Mouse (Mus musculus) left cerebral cortex, postnatal 10 days (tissue): ENCODE results near the gene Meis2. TPM values are rescaled to one million over a fixed set of nuclear protein-coding genes. Genes with fewer than 3 reads are reported as not detected.
A peak's percentile ranks its signal among the peaks of the same experiment; 100 is the strongest.

Experiments used
- DNase-seq, 2 experiments: peaks; one replicate each; pipeline ENCODE4 v3.0.0; 2021 to 2022; ENCODE audit warnings: low spot score in 2 of 2, mixed read lengths in 1 of 2; ENCODE audit errors: extremely low spot score in 1 of 2
- intact Hi-C: fragments of 180-260 bp; cut with DNase I; formaldehyde crosslinking; loops from one replicate; pipeline ENCODE4 v1.15.1; 2025
- total RNA-seq, 2 experiments: library from RNA; stranded (reverse); gene quantifications; 2 replicates each; pipeline ENCODE4 v1.2.3; 2021

Gene Meis2
- total RNA-seq, 2 experiments from 2014 or later, result 98.2 to 110 TPM

GRCm38 (mm10) chr2:115857123-115858080 is 208.2 kb downstream of the Meis2 start:
- intact Hi-C loops, result loop anchor here (2.0 to 10.0 kb wide), 5 partner anchors 211 to 1235 kb away; no protein-coding TSS in a partner anchor
- peak in 1 of 2 experiments; percentile 16 for DNase-seq

- intact Hi-C loops, result loop anchor here (2.0 to 10.0 kb wide), 5 partner anchors 212 to 1234 kb away; no protein-coding TSS in a partner anchor
- no peak for DNase-seq
Measured at GRCm38 (mm10) chr2:115856401-115857073, 209.1 kb downstream of the Meis2 start.

GRCm38 (mm10) chr2:115855511-115856400 is 209.9 kb downstream of the Meis2 start:
- DNase-seq, result peak; percentile 85 to 89
- intact Hi-C loops, result loop anchor here (2.0 to 10.0 kb wide), 5 partner anchors 213 to 1233 kb away; no protein-coding TSS in a partner anchor

GRCm38 (mm10) chr2:115854828-115855311 is 210.8 kb downstream of the Meis2 start:
- intact Hi-C loops, result loop anchor here (5.0 to 10.0 kb wide), 5 partner anchors 343 to 1233 kb away; no protein-coding TSS in a partner anchor
- DNase-seq, result no peak

- no peak for DNase-seq
Measured at GRCm38 (mm10) chr2:115854007-115854827, 211.4 kb downstream of the Meis2 start.

GRCm38 (mm10) chr2:115853221-115853620 is 212.4 kb downstream of the Meis2 start:
- no peak for DNase-seq
- intact Hi-C loops, result loop anchor here (5.0 to 10.0 kb wide), 2 partner anchors 588 to 1001 kb away; no protein-coding TSS in a partner anchor

More at GRCm38 (mm10) chr2:115854007-115854827, 211.4 kb downstream of the Meis2 start:
- intact Hi-C loops, result loop anchor here (5.0 to 10.0 kb wide), 2 partner anchors 589 to 1002 kb away; no protein-coding TSS in a partner anchor

- peak; percentile 38 to 66 for DNase-seq
- intact Hi-C loops, result loop anchor here (5.0 to 10.0 kb wide), 2 partner anchors 588 to 1000 kb away; no protein-coding TSS in a partner anchor
Measured at GRCm38 (mm10) chr2:115852615-115853014, 213.0 kb downstream of the Meis2 start.

GRCm38 (mm10) chr2:115852109-115852508 is 213.5 kb downstream of the Meis2 start:
- no peak for DNase-seq
- intact Hi-C loops, result loop anchor here (5.0 to 10.0 kb wide), 2 partner anchors 587 to 1000 kb away; no protein-coding TSS in a partner anchor

GRCm38 (mm10) chr2:115850961-115851360 is 214.7 kb downstream of the Meis2 start:
- intact Hi-C loops, result loop anchor here (5.0 to 10.0 kb wide), 2 partner anchors 586 to 999 kb away; no protein-coding TSS in a partner anchor

GRCm38 (mm10) chr2:115842821-115843220 is 222.8 kb downstream of the Meis2 start:
- intact Hi-C loops, result no loop called here

More at GRCm38 (mm10) chr2:115850961-115851360, 214.7 kb downstream of the Meis2 start:
- DNase-seq, result no peak

GRCm38 (mm10) chr2:115836034-115836433 is 229.6 kb downstream of the Meis2 start:
- intact Hi-C loops, result no loop called here
- no peak for DNase-seq

More at GRCm38 (mm10) chr2:115842821-115843220, 222.8 kb downstream of the Meis2 start:
- DNase-seq, result no peak

- DNase-seq, result peak in 1 of 2 experiments; percentile 23
Measured at GRCm38 (mm10) chr2:115822361-115822760, 243.3 kb downstream of the Meis2 start.

GRCm38 (mm10) chr2:115817959-115818358 is 247.7 kb downstream of the Meis2 start:
- intact Hi-C loops, result no loop called here
- no peak for DNase-seq

More at GRCm38 (mm10) chr2:115822361-115822760, 243.3 kb downstream of the Meis2 start:
- intact Hi-C loops, result no loop called here

GRCm38 (mm10) chr2:115813721-115814120 is 251.9 kb downstream of the Meis2 start:
- intact Hi-C loops, result no loop called here
- DNase-seq, result no peak

GRCm38 (mm10) chr2:115813316-115813715 is 252.3 kb downstream of the Meis2 start:
- no peak for DNase-seq
- intact Hi-C loops, result no loop called here
